Mouse (Mus musculus): Measurements from ENCODE around the gene Rassf7.
"Not testable (repeated sequence)": the region's sequence is repeated elsewhere in the genome, so short reads cannot be mapped to it uniquely, and the experiment has no call there.

Rassf7 gene

DNA sequence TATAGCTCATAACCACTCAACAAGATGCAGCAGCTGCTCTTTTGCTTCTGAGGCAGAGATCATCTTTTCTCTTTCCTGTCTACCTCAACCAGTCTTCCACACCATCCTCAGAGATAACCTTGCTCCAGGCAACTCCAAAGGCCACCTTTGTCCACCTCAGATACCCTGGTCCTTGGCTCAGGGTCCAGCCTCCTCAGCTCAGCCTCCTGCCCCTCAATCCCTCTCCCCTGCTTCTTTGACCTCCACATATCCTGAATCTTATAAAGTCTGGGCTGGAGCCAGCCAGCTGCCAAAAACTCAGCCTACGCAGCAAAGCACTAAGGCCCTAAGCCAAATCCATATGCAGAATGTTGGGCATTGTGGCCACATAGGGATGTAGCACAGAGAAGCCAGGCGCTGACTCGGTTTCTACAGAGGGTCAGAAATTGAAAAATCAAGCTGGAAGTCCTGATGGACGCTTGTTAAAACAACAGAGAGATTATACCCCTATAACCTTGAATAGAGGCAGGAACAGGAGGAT is 7.1 kb downstream of the Rassf7 start:
- DNase-seq (ENCODE audit: low spot score in 2 of 2) = no peak

- DNase-seq (ENCODE audit: low spot score in 2 of 2) = no peak
Measured at GRCm38 (mm10) chr7:141226535-141226934, 10.9 kb downstream of the Rassf7 start.

GRCm38 (mm10) chr7:141227796-141228195 is 12.1 kb downstream of the Rassf7 start:
- no peak for DNase-seq (ENCODE audit: low spot score in 2 of 2)

DNA sequence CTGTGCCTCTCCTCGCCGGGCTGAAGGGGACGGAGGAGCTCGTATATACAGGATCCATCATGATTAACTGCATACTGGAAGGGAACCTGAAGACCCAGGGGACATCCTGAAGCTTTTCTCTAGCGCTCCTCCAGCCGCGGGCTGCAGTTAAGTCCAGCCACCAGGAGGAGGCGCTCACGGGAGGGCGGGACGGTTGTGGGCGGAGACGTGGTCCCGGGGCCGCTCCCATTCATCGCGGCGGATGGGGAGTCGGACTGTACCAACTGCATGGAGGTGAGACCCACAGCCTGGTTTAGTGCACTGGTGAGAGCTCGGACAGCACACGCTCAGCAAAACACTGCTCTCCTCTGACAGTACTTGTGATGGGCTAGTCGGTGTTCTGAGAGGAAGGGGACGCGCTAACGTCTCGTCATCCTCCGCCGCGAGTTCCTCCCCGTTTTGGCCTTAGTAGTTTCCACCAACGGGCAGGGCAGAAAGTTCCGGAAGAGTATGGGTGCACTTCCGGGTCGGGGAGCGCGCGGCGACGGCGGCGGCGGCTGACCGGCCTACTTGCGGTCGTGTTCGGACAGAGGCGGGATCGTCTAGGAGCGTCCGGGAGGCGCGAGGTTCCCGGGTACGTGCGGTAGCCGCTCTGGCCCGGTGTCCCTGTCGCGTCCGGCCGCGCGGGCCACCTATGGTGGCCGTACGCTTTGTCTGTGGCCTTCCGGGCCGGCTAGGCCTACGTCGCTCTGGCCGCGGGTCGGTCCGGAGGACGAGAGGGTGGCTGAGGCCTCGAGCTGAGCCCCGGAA is 12.8 kb downstream of the Rassf7 start, which contains the start of gene Phrf1:
Gene Phrf1 (plus strand): TSS at position 506 of the 789 bp plus-strand sequence.
- DNase-seq (ENCODE audit: low spot score in 2 of 2) = peak; percentile 95 to 98

DNA sequence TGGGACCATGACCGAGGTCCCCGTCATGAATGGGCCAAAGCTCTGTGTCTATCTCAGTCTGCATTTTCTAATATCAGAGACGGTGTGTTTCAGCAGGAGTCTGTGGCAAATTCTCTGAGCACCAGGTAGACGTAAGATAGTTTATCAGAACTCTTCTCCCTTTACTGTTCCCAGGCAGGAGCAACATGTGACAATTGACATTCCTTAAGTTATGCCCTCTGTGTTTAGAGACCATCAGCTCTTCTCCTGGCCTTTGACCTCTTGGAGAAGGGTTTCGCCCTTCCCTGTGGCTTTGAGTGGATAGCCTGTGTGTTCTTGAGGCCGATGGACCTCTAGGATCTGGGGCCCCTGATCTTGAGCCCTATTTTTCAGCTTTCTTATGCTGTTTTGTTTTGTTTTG is 14.0 kb downstream of the Rassf7 start:
- no peak for DNase-seq (ENCODE audit: low spot score in 2 of 2)

GRCm38 (mm10) chr7:141230570-141230969 is 14.9 kb downstream of the Rassf7 start:
- no peak for DNase-seq (ENCODE audit: low spot score in 2 of 2)

DNA sequence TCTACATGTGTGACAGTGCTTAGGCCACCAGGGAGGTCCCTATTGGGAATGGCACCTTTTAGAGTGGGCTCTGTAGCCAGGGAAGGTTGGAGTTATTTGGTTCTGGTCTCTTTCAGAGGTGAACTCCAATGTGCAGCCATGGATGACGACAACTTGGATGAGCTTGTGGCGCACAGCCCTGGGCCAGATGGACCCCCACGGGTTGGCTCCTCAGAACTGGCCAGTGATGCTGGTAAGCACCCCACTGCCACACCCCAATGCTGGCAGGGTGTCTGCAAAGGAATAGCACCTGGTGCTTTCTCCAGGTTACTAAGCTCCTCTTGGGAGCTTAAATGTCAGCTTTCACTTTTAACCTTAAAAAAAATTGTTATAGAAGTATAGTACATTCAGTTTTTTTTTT is 15.5 kb downstream of the Rassf7 start:
- DNase-seq (ENCODE audit: low spot score in 2 of 2) = no peak

- DNase-seq (ENCODE audit: low spot score in 2 of 2) = no peak
Measured at GRCm38 (mm10) chr7:141231551-141231950, 15.9 kb downstream of the Rassf7 start.

- DNase-seq (ENCODE audit: low spot score in 2 of 2) = not testable (repeated sequence)
Measured at GRCm38 (mm10) chr7:141250486-141250885, 34.8 kb downstream of the Rassf7 start.

- no peak for DNase-seq (ENCODE audit: low spot score in 2 of 2)
Measured at GRCm38 (mm10) chr7:141256159-141256558, 40.5 kb downstream of the Rassf7 start.

- DNase-seq (ENCODE audit: low spot score in 2 of 2) = no peak
Measured at GRCm38 (mm10) chr7:141261480-141261879, 45.8 kb downstream of the Rassf7 start.

GRCm38 (mm10) chr7:141263640-141264039 is 48.0 kb downstream of the Rassf7 start:
- no peak for DNase-seq (ENCODE audit: low spot score in 2 of 2)

GRCm38 (mm10) chr7:141264041-141264700 is 48.5 kb downstream of the Rassf7 start:
- DNase-seq (ENCODE audit: low spot score in 2 of 2) = no peak

DNA sequence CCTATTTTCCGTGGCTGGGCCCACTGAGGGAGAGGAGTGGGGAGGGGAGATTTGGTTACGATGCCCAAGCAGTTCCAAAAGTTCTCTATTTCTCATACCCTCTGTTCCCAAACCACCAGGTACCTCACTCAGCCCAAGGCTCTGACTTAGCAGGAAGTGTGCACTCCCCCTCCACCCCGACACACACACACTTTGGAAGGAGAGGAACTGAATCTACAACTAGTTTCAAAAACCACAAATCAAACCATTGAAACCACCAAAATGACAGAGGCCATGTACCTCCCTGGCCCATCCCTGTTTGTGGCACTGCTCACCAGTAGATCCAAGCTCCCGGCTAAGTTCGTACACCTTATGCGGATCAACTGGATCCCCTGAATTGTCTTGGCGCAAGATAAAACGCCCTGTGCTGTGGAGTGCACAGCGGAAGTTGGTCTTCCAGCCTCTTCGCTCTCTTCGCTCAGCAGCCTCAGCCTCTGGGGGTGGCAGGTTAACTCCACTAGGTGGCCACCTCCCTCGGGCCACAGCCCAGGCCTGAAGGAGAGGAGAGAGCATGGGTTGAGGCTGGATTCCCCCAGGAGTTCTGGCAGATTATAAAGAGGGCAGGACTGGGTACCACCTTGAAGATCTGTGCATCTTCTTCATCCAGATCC is 49.2 kb downstream of the Rassf7 start:
- no peak for DNase-seq (ENCODE audit: low spot score in 2 of 2)

- DNase-seq (ENCODE audit: low spot score in 2 of 2) = no peak
Measured at GRCm38 (mm10) chr7:141265411-141265738, 49.7 kb downstream of the Rassf7 start.

- DNase-seq (ENCODE audit: low spot score in 2 of 2) = no peak
Measured at GRCm38 (mm10) chr7:141265739-141266561, 50.3 kb downstream of the Rassf7 start, which contains the start of gene Irf7. Gene Irf7, minus strand, starts transcription at chr7:141266481.
